Comparison of ENCODE assay signal across 9 mouse cellular contexts in the genomic region with DNA sequence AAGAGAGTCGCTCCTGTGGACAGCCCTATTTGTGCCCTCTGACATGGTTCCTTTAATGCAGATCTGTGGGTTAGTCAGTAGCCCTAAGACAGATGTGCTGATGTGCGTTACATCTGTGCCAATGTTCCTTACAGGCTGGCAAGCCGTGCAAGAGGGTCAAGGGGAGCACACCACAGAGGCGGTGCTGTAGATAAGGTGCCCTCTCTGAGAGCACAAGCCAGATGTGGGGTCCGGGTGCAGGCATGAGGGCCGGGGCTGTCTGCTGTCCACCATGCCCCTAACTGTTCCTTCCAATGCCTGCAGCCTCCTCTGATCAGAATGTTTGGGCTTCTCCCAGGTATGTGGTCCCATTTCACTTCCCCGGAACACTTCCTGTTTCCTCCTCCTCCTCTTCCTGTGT. TPM values are rescaled to one million over a fixed set of nuclear protein-coding genes. Genes with fewer than 3 reads are reported as not detected.
DNase-seq lines count a peak whose midpoint lies in the region; ATAC-seq and TF ChIP-seq lines count a peak whose summit lies in the region.
"Had no signal": no experiment of that assay in that cellular context is flagged by ENCODE, and none has a peak within 500 bp of the region (broad histone marks: within the 10 kb centered on the region; RNA-seq: fewer than 3 reads in every experiment).

No protein-coding gene starts in this region.

- peaks cover 10% of the 10 kb centered on the region for H3K4me1 ChIP-seq in lung, embryonic 14.5 days (ENCODE audit: insufficient read depth)
- H3K4me1 ChIP-seq in hindbrain, embryonic 11.5 days (replicated peaks; ENCODE audit: control insufficient read depth, insufficient read depth, low read length) = no peaks in the 10 kb centered on the region
- H3K4me1 ChIP-seq in neural tube, embryonic 14.5 days (ENCODE audit: control insufficient read depth, insufficient read depth, low read length) = peaks cover 7% of the 10 kb centered on the region; the same call in 1 of the 2 replicates

- H3K36me3 ChIP-seq in lung, embryonic 14.5 days (ENCODE audit: insufficient read depth) = no peaks in the 10 kb centered on the region
- H3K36me3 ChIP-seq in hindbrain, embryonic 11.5 days (ENCODE audit: control insufficient read depth, insufficient read depth, low read length) = no peaks in the 10 kb centered on the region
- H3K36me3 ChIP-seq in neural tube, embryonic 14.5 days (ENCODE audit: control insufficient read depth, insufficient read depth, low read length) = no peaks in the 10 kb centered on the region

- H3K27ac ChIP-seq in gastrocnemius, adult 2 months = peak overlapping the region; percentile 68
- peak overlapping the region; percentile 89 for H3K27ac ChIP-seq in lung, embryonic 14.5 days (ENCODE audit: low read depth)
- 0 out of 2 replicates have a peak overlapping the region, but pooled peaks have one; percentile 9 for H3K27ac ChIP-seq in hindbrain, embryonic 11.5 days (ENCODE audit: low read depth, low read length)
- H3K27ac ChIP-seq in neural tube, embryonic 14.5 days (ENCODE audit: low read depth, low read length) = peak overlapping the region; percentile 52; the same call in 1 of the 2 replicates

- 29% methylated on average over 7 of the region's 7 CpGs for WGBS in lung, embryonic 14.5 days
- 69% methylated on average over 7 of the region's 7 CpGs for WGBS in hindbrain, embryonic 11.5 days
- WGBS in neural tube, embryonic 14.5 days = 72% methylated on average over 7 of the region's 7 CpGs

- no peak overlapping the region for H3K9ac ChIP-seq in lung, embryonic 14.5 days
- H3K9ac ChIP-seq in hindbrain, embryonic 11.5 days (ENCODE audit: low read depth, low read length) = no peak overlapping the region
- H3K9ac ChIP-seq in neural tube, embryonic 14.5 days (replicated peaks; ENCODE audit: low read depth, low read length) = no peak overlapping the region
- H3K9ac ChIP-seq: limb, embryonic 15.5 days had no signal

- no peaks in the 10 kb centered on the region for H3K9me3 ChIP-seq in lung, embryonic 14.5 days (ENCODE audit: low read depth, low read length)
- no peaks in the 10 kb centered on the region for H3K9me3 ChIP-seq in hindbrain, embryonic 11.5 days (ENCODE audit: control insufficient read depth, low read length)
- no peaks in the 10 kb centered on the region for H3K9me3 ChIP-seq in neural tube, embryonic 14.5 days (ENCODE audit: control insufficient read depth, low read length)
- H3K9me3 ChIP-seq: limb, embryonic 15.5 days had no signal

- no peak for DNase-seq in gastrocnemius, adult 2 months
- DNase-seq in gastrocnemius, postnatal 14 days = no peak
- no peak for DNase-seq in lung, embryonic 14.5 days
- no peak for DNase-seq in lung, postnatal 25 days (ENCODE audit: low spot score)
- DNase-seq in hindbrain, embryonic 11.5 days (ENCODE audit: low spot score) = no peak
- DNase-seq in urinary bladder, postnatal 36 days (ENCODE audit: low spot score in 2 of 2) = no peak
- DNase-seq in left cerebral cortex, adult 8-10 months (ENCODE audit: low spot score in 2 of 2) = no peak

- H3K4me2 ChIP-seq in lung, embryonic 14.5 days = peak overlapping the region; percentile 50
- H3K4me2 ChIP-seq in hindbrain, embryonic 11.5 days (replicated peaks; ENCODE audit: low read depth, low read length) = no peak overlapping the region
- H3K4me2 ChIP-seq in neural tube, embryonic 14.5 days (ENCODE audit: low read depth, low read length) = no peak overlapping the region
- H3K4me2 ChIP-seq: limb, embryonic 15.5 days had no signal

- intact Hi-C loops in gastrocnemius, adult 2 months (cut with DNase I) = loop anchor here (5.0 kb wide), 1 partner anchor 138 kb away; the partner anchor contains the start of gene E130308A19Rik
- intact Hi-C loops in gastrocnemius, postnatal 14 days (cut with DNase I; ENCODE audit: low total_unique reads) = no loop called here

- ATAC-seq in lung, embryonic 14.5 days (ENCODE audit: insufficient read depth) = peak; percentile 45
- no peak for ATAC-seq in hindbrain, embryonic 11.5 days (ENCODE audit: low FRiP score)
- peak; percentile 25; the same call in 1 of the 2 replicates for ATAC-seq in neural tube, embryonic 14.5 days (ENCODE audit: low read depth)

- no peak for TF ChIP-seq CTCF in gastrocnemius, adult 2 months (IDR thresholded peaks at IDR 0.05)
- TF ChIP-seq CTCF in lung, embryonic 14.5 days (IDR thresholded peaks at IDR 0.05; ENCODE audit: low read depth) = no peak

- H3K27me3 ChIP-seq in lung, embryonic 14.5 days (ENCODE audit: insufficient read depth, low read length) = no peaks in the 10 kb centered on the region
- no peaks in the 10 kb centered on the region for H3K27me3 ChIP-seq in hindbrain, embryonic 11.5 days (ENCODE audit: control insufficient read depth, insufficient read depth, low read length)
- H3K27me3 ChIP-seq in neural tube, embryonic 14.5 days (ENCODE audit: control insufficient read depth, insufficient read depth, low read length) = no peaks in the 10 kb centered on the region
- H3K27me3 ChIP-seq: limb, embryonic 15.5 days had no signal

- H3K4me3 ChIP-seq in gastrocnemius, adult 2 months = peak overlapping the region; percentile 46
- no peak overlapping the region for H3K4me3 ChIP-seq in lung, embryonic 14.5 days (ENCODE audit: low read depth, low read length)
- H3K4me3 ChIP-seq in hindbrain, embryonic 11.5 days (ENCODE audit: low read depth, low read length) = no peak overlapping the region
- H3K4me3 ChIP-seq in neural tube, embryonic 14.5 days (ENCODE audit: low read depth, low read length) = no peak overlapping the region
- H3K4me3 ChIP-seq: limb, embryonic 15.5 days had no signal

RNA-seq across cellular contexts. Expression of gene Inip, which starts 36.4 kb away (rescaled TPM):
- 1 to 10 TPM; 2.8 to 5.9 TPM for total RNA-seq in gastrocnemius, adult 2 months (2021)
- 1 to 10 TPM; 3.1 to 3.7 TPM for total RNA-seq in gastrocnemius, postnatal 14 days (2021)
- polyA plus RNA-seq in lung, embryonic 14.5 days (2014; fragmentation: Nextera tagmentation; extraction: Ambion mirVana) = 60.7 and 64.7 TPM in 2 replicates
- 94.3 and 105 TPM in 2 replicates for polyA plus RNA-seq in hindbrain, embryonic 11.5 days (2014; fragmentation: Nextera tagmentation; extraction: Ambion mirVana)
- 53.5 and 60.6 TPM in 2 replicates for polyA plus RNA-seq in neural tube, embryonic 14.5 days (2014; fragmentation: Nextera tagmentation; extraction: Ambion mirVana)
- 10 to 100 TPM; 20.3 to 22.3 (median 21.0) TPM for total RNA-seq in left cerebral cortex, adult 8-10 months (2022)

RNA-seq across cellular contexts. Expression of gene Snx30, which starts 40.7 kb away (rescaled TPM):
- total RNA-seq in gastrocnemius, adult 2 months (2021) = 1 to 10 TPM; 3.1 to 4.1 TPM
- 1 to 10 TPM; 4.0 to 4.4 TPM for total RNA-seq in gastrocnemius, postnatal 14 days (2021)
- 9.8 and 10.6 TPM in 2 replicates for polyA plus RNA-seq in lung, embryonic 14.5 days (2014; fragmentation: Nextera tagmentation; extraction: Ambion mirVana)
- polyA plus RNA-seq in hindbrain, embryonic 11.5 days (2014; fragmentation: Nextera tagmentation; extraction: Ambion mirVana) = 13.4 and 19.1 TPM in 2 replicates
- 18.9 and 20.5 TPM in 2 replicates for polyA plus RNA-seq in neural tube, embryonic 14.5 days (2014; fragmentation: Nextera tagmentation; extraction: Ambion mirVana)
- 10 to 100 TPM; 29.5 to 41.8 (median 34.9) TPM for total RNA-seq in left cerebral cortex, adult 8-10 months (2022)

Comparison
In these comparisons a context has a peak if more than half of its experiments do, and no peak if none do; other contexts are left out.
1. H3K27ac ChIP-seq: peak in every context shown above with its lines; median percentile 89 in lung, embryonic 14.5 days; 68 in gastrocnemius, adult 2 months; 52 in neural tube, embryonic 14.5 days; 9 in hindbrain, embryonic 11.5 days.
2. RNA of gene Snx30, which starts 40.7 kb away (total RNA-seq): 29.5 to 41.8 TPM in left cerebral cortex, adult 8-10 months; 4.0 to 4.4 TPM in gastrocnemius, postnatal 14 days and 3.1 to 4.1 TPM in gastrocnemius, adult 2 months; every median in the first group is over 4 times any median in the second.